Mouse (Mus musculus): ENCODE measurements at regions not wholly inside any gene's neighbourhood (a gene's known extent, or its start where the extent isn't known, plus 50 kb on each side); places are given as distances from the start of the nearest gene placed in this dataset.
A peak's percentile ranks its signal among the peaks of the same experiment; 100 is the strongest.

GRCm38 (mm10) chr2:124718985-124719384, 348.9 kb upstream of the Slc24a5 start:
- DNase-seq (ENCODE audit: low spot score): no peak

GRCm38 (mm10) chr2:124719820-124720478, 348.0 kb upstream of the Slc24a5 start:
- no peak for DNase-seq (ENCODE audit: low spot score)

- DNase-seq (ENCODE audit: low spot score): no peak
Observed at GRCm38 (mm10) chr2:124720593-124721445, 347.1 kb upstream of the Slc24a5 start.

- DNase-seq (ENCODE audit: low spot score): no peak
Observed at GRCm38 (mm10) chr2:124724171-124724570, 343.8 kb upstream of the Slc24a5 start.

GRCm38 (mm10) chr2:124724827-124725480, 343.0 kb upstream of the Slc24a5 start:
- no peak for DNase-seq (ENCODE audit: low spot score)

GRCm38 (mm10) chr2:124727979-124728378, 339.9 kb upstream of the Slc24a5 start:
- DNase-seq (ENCODE audit: low spot score): no peak

GRCm38 (mm10) chr2:124732593-124732992, 335.3 kb upstream of the Slc24a5 start:
- DNase-seq (ENCODE audit: low spot score): no peak

- DNase-seq (ENCODE audit: low spot score): no peak
Observed at GRCm38 (mm10) chr2:124740848-124741247, 327.1 kb upstream of the Slc24a5 start.

- no peak for DNase-seq (ENCODE audit: low spot score)
Observed at GRCm38 (mm10) chr2:124742964-124743363, 325.0 kb upstream of the Slc24a5 start.

- no peak for DNase-seq (ENCODE audit: low spot score)
Observed at GRCm38 (mm10) chr2:124745045-124745444, 322.9 kb upstream of the Slc24a5 start.

- DNase-seq (ENCODE audit: low spot score): no peak
Observed at GRCm38 (mm10) chr2:124747119-124747518, 320.8 kb upstream of the Slc24a5 start.

- DNase-seq (ENCODE audit: low spot score): peak; percentile 42
Observed at GRCm38 (mm10) chr2:124747627-124748026, 320.3 kb upstream of the Slc24a5 start.

- DNase-seq (ENCODE audit: low spot score): no peak
Observed at GRCm38 (mm10) chr2:124751832-124752231, 316.1 kb upstream of the Slc24a5 start.

GRCm38 (mm10) chr2:124753717-124754116, 314.2 kb upstream of the Slc24a5 start:
- no peak for DNase-seq (ENCODE audit: low spot score)

- no peak for DNase-seq (ENCODE audit: low spot score)
Observed at GRCm38 (mm10) chr2:124755244-124755643, 312.7 kb upstream of the Slc24a5 start.

- no peak for DNase-seq (ENCODE audit: low spot score)
Observed at GRCm38 (mm10) chr2:124758992-124759391, 308.9 kb upstream of the Slc24a5 start.

- DNase-seq (ENCODE audit: low spot score): no peak
Observed at GRCm38 (mm10) chr2:124763650-124764049, 304.3 kb upstream of the Slc24a5 start.

GRCm38 (mm10) chr2:124764186-124764910, 303.6 kb upstream of the Slc24a5 start:
- DNase-seq (ENCODE audit: low spot score): peak; percentile 21

- no peak for DNase-seq (ENCODE audit: low spot score)
Observed at GRCm38 (mm10) chr2:124769267-124769967, 298.5 kb upstream of the Slc24a5 start.

- no peak for DNase-seq (ENCODE audit: low spot score)
Observed at GRCm38 (mm10) chr2:124770028-124770427, 297.9 kb upstream of the Slc24a5 start.

GRCm38 (mm10) chr2:124772055-124772708, 295.7 kb upstream of the Slc24a5 start:
- DNase-seq (ENCODE audit: low spot score): no peak

Data from ovary, postnatal 36 days (tissue).